ENCODE assay signal across 16 mouse cellular contexts in genomic region chr11:119384904-119385303, GRCm38 (mm10). TPM values are rescaled to one million over a fixed set of nuclear protein-coding genes. Genes with fewer than 3 reads are reported as not detected.
DNase-seq lines count a peak whose midpoint lies in the region; ATAC-seq and TF ChIP-seq lines count a peak whose summit lies in the region.
"Had no signal": no experiment of that assay in that cellular context is flagged by ENCODE, and none has a peak within 500 bp of the region (broad histone marks: within the 10 kb centered on the region; RNA-seq: fewer than 3 reads in every experiment).

No protein-coding gene starts in this region.

- H3ac ChIP-seq in myocyte (ENCODE audit: control insufficient read depth, insufficient read length), result no peak overlapping the region

- H3K9ac ChIP-seq in liver, postnatal 0 days (replicated peaks), result no peak overlapping the region
- no peak overlapping the region for H3K9ac ChIP-seq in liver, embryonic 11.5 days (ENCODE audit: low read depth, low read length)
- no peak overlapping the region for H3K9ac ChIP-seq in intestine, embryonic 16.5 days (ENCODE audit: low read depth, low read length)
- no peak overlapping the region for H3K9ac ChIP-seq in forebrain, embryonic 16.5 days (replicated peaks; ENCODE audit: low read depth, low read length)
- H3K9ac ChIP-seq: hindbrain, embryonic 12.5 days; liver, embryonic 13.5 days; midbrain, embryonic 12.5 days; neural tube, embryonic 15.5 days had no signal

- H3K4me3 ChIP-seq in liver, postnatal 0 days (ENCODE audit: low read depth, low read length), result no peak overlapping the region
- H3K4me3 ChIP-seq in liver, embryonic 11.5 days (ENCODE audit: low read depth, low read length), result no peak overlapping the region
- H3K4me3 ChIP-seq in myocyte, result no peak overlapping the region
- H3K4me3 ChIP-seq in intestine, embryonic 16.5 days (ENCODE audit: low read length), result no peak overlapping the region
- H3K4me3 ChIP-seq in forebrain, embryonic 16.5 days (replicated peaks; ENCODE audit: low read length), result no peak overlapping the region
- H3K4me3 ChIP-seq: hindbrain, embryonic 12.5 days; liver, embryonic 13.5 days; midbrain, embryonic 12.5 days; neural tube, embryonic 15.5 days had no signal

- no peak for TF ChIP-seq POLR2A in myocyte (IDR thresholded peaks at IDR 0.05; ENCODE audit: insufficient read length, low read depth)

- peaks cover 3% of the 10 kb centered on the region; the same call in 1 of the 2 replicates for H3K36me3 ChIP-seq in liver, postnatal 0 days (replicated peaks; ENCODE audit: insufficient read depth, low read length)
- peaks cover 2% of the 10 kb centered on the region; the same call in 1 of the 2 replicates for H3K36me3 ChIP-seq in liver, embryonic 11.5 days (ENCODE audit: control insufficient read depth, insufficient read depth, low read length)
- no peaks in the 10 kb centered on the region for H3K36me3 ChIP-seq in myocyte (ENCODE audit: control insufficient read depth, insufficient read depth)
- 0 out of 2 replicates have a peak, but pooled peaks cover 3% of the 10 kb centered on the region for H3K36me3 ChIP-seq in intestine, embryonic 16.5 days (ENCODE audit: control insufficient read depth, insufficient read depth, low read length)
- H3K36me3 ChIP-seq in forebrain, embryonic 16.5 days (ENCODE audit: control insufficient read depth, insufficient read depth), result no peaks in the 10 kb centered on the region
- H3K36me3 ChIP-seq: liver, embryonic 13.5 days; neural tube, embryonic 15.5 days had no signal

- peak; percentile 41 for DNase-seq in liver, postnatal 0 days
- no peak for DNase-seq in liver, embryonic 11.5 days (ENCODE audit: low spot score)
- peak; percentile 83 for DNase-seq in T-cell, adult 2 months (ENCODE audit: low spot score)
- DNase-seq in thymus, postnatal 4 days, result peak; percentile 71
- no peak for DNase-seq in cerebellum, postnatal 25 days
- DNase-seq: adrenal gland, postnatal 36 days; gastrocnemius, postnatal 25 days; kidney, postnatal 14 days; liver, embryonic 13.5 days; right cerebral cortex, postnatal 4 days had no signal

- no peaks in the 10 kb centered on the region for H3K79me2 ChIP-seq in myocyte (ENCODE audit: control insufficient read depth, insufficient read depth)

- no peak for TF ChIP-seq EP300 in liver, postnatal 0 days (IDR thresholded peaks at IDR 0.05; ENCODE audit: low read depth)

- no peak overlapping the region; the same call in 1 of the 2 replicates for H3K27ac ChIP-seq in liver, postnatal 0 days (ENCODE audit: low read depth)
- no peak overlapping the region for H3K27ac ChIP-seq in liver, embryonic 11.5 days (ENCODE audit: low read depth, low read length)
- H3K27ac ChIP-seq in intestine, embryonic 16.5 days (ENCODE audit: low read length), result no peak overlapping the region
- no peak overlapping the region for H3K27ac ChIP-seq in forebrain, embryonic 16.5 days (ENCODE audit: low read length)
- H3K27ac ChIP-seq: hindbrain, embryonic 12.5 days; liver, embryonic 13.5 days; midbrain, embryonic 12.5 days; neural tube, embryonic 15.5 days had no signal

- 32% methylated on average over 4 of the region's 4 CpGs for WGBS in liver, postnatal 0 days (ENCODE audit: insufficient replicate concordance)
- 43% methylated on average over 4 of the region's 4 CpGs for WGBS in liver, embryonic 11.5 days
- 81% methylated on average over 4 of the region's 4 CpGs for WGBS in intestine, embryonic 16.5 days
- 83% methylated on average over 4 of the region's 4 CpGs for WGBS in forebrain, embryonic 16.5 days

- H3K4me1 ChIP-seq in liver, postnatal 0 days (ENCODE audit: insufficient read depth), result peaks cover 24% of the 10 kb centered on the region
- H3K4me1 ChIP-seq in liver, embryonic 11.5 days (replicated peaks; ENCODE audit: control insufficient read depth, insufficient read depth, low read length), result peaks cover 5% of the 10 kb centered on the region; the same call in 1 of the 2 replicates
- H3K4me1 ChIP-seq in intestine, embryonic 16.5 days (ENCODE audit: control insufficient read depth, insufficient read depth, low read length), result peaks cover 5% of the 10 kb centered on the region
- H3K4me1 ChIP-seq in forebrain, embryonic 16.5 days (replicated peaks; ENCODE audit: control insufficient read depth, insufficient read depth, low read length), result peaks cover 3% of the 10 kb centered on the region

- no peaks in the 10 kb centered on the region for H3K9me3 ChIP-seq in liver, postnatal 0 days (ENCODE audit: low read length)
- H3K9me3 ChIP-seq in liver, embryonic 11.5 days (ENCODE audit: control insufficient read depth, low read length), result no peaks in the 10 kb centered on the region
- no peaks in the 10 kb centered on the region for H3K9me3 ChIP-seq in intestine, embryonic 16.5 days (ENCODE audit: control insufficient read depth, low read length)
- no peaks in the 10 kb centered on the region for H3K9me3 ChIP-seq in forebrain, embryonic 16.5 days (ENCODE audit: control insufficient read depth, low read length)
- H3K9me3 ChIP-seq: hindbrain, embryonic 12.5 days; liver, embryonic 13.5 days; midbrain, embryonic 12.5 days; neural tube, embryonic 15.5 days had no signal

- TF ChIP-seq CTCF in liver, postnatal 0 days (IDR thresholded peaks at IDR 0.05; ENCODE audit: low read depth), result no peak

- ATAC-seq in liver, postnatal 0 days, result no peak
- ATAC-seq in liver, embryonic 11.5 days (replicated peaks; ENCODE audit: low FRiP score), result no peak
- ATAC-seq in intestine, embryonic 16.5 days, result no peak
- no peak for ATAC-seq in forebrain, embryonic 16.5 days

- H3K27me3 ChIP-seq in liver, postnatal 0 days (ENCODE audit: insufficient read depth, low read length), result no peaks in the 10 kb centered on the region
- H3K27me3 ChIP-seq in liver, embryonic 11.5 days (replicated peaks; ENCODE audit: control insufficient read depth, insufficient read depth, low read length), result no peaks in the 10 kb centered on the region
- no peaks in the 10 kb centered on the region for H3K27me3 ChIP-seq in myocyte (ENCODE audit: control insufficient read depth, insufficient read depth, insufficient read length)
- H3K27me3 ChIP-seq in intestine, embryonic 16.5 days (replicated peaks; ENCODE audit: control insufficient read depth, insufficient read depth, low read length), result no peaks in the 10 kb centered on the region
- H3K27me3 ChIP-seq in forebrain, embryonic 16.5 days (replicated peaks; ENCODE audit: control insufficient read depth, insufficient read depth, low read length), result peaks cover 8% of the 10 kb centered on the region; the same call in 1 of the 2 replicates

- H3K4me2 ChIP-seq in liver, postnatal 0 days (ENCODE audit: low read depth, low read length), result no peak overlapping the region
- H3K4me2 ChIP-seq in liver, embryonic 11.5 days, result no peak overlapping the region
- peak overlapping the region; percentile 57 for H3K4me2 ChIP-seq in myocyte (ENCODE audit: low read depth)
- H3K4me2 ChIP-seq in intestine, embryonic 16.5 days (ENCODE audit: low read depth, low read length), result no peak overlapping the region
- no peak overlapping the region for H3K4me2 ChIP-seq in forebrain, embryonic 16.5 days (ENCODE audit: low read length)
- H3K4me2 ChIP-seq: hindbrain, embryonic 12.5 days; liver, embryonic 13.5 days; midbrain, embryonic 12.5 days; neural tube, embryonic 15.5 days had no signal

TF ChIP-seq in myocyte, 11 proteins besides CTCF, POLR2A, EP300 and RAD21:
- TF ChIP-seq CEBPB (IDR thresholded peaks at IDR 0.05; ENCODE audit: insufficient read depth, poor library complexity, severe bottlenecking) (peak; percentile 88), USF1 (IDR thresholded peaks at IDR 0.05; ENCODE audit: low read depth) (no peak)

RNA-seq across cellular contexts. Expression of gene Rnf213, which starts 8.0 kb away (rescaled TPM):
- polyA plus RNA-seq in liver, postnatal 0 days (2015; fragmentation: Nextera tagmentation; extraction: Ambion mirVana), result 6.6 and 7.4 TPM in 2 replicates
- polyA plus RNA-seq in liver, embryonic 11.5 days (2014; fragmentation: Nextera tagmentation; extraction: Ambion mirVana), result 7.6 and 8.0 TPM in 2 replicates
- polyA plus RNA-seq in myocyte (2012; fragmentation: generic; extraction: Trizol), result 16.7 TPM
- 7.0 and 7.5 TPM in 2 replicates for polyA plus RNA-seq in intestine, embryonic 16.5 days (2015; fragmentation: Nextera tagmentation; extraction: Ambion mirVana)
- 1.3 TPM in 2 replicates for polyA plus RNA-seq in forebrain, embryonic 16.5 days (2015; fragmentation: Nextera tagmentation; extraction: Ambion mirVana)

RNA-seq across cellular contexts. Expression of gene Slc26a11, which starts 29.5 kb away (rescaled TPM):
- 2.1 and 2.2 TPM in 2 replicates for polyA plus RNA-seq in liver, postnatal 0 days (2015; fragmentation: Nextera tagmentation; extraction: Ambion mirVana)
- 4.3 and 5.1 TPM in 2 replicates for polyA plus RNA-seq in liver, embryonic 11.5 days (2014; fragmentation: Nextera tagmentation; extraction: Ambion mirVana)
- 1.5 TPM for polyA plus RNA-seq in myocyte (2012; fragmentation: generic; extraction: Trizol)
- 9.0 and 10.5 TPM in 2 replicates for polyA plus RNA-seq in intestine, embryonic 16.5 days (2015; fragmentation: Nextera tagmentation; extraction: Ambion mirVana)
- polyA plus RNA-seq in forebrain, embryonic 16.5 days (2015; fragmentation: Nextera tagmentation; extraction: Ambion mirVana), result 3.3 and 3.7 TPM in 2 replicates

RNA-seq across cellular contexts. Expression of gene Sgsh, which starts 29.6 kb away (rescaled TPM):
- polyA plus RNA-seq in liver, postnatal 0 days (2015; fragmentation: Nextera tagmentation; extraction: Ambion mirVana), result 4.1 and 4.2 TPM in 2 replicates
- polyA plus RNA-seq in liver, embryonic 11.5 days (2014; fragmentation: Nextera tagmentation; extraction: Ambion mirVana), result 4.4 and 5.8 TPM in 2 replicates
- polyA plus RNA-seq in myocyte (2012; fragmentation: generic; extraction: Trizol), result 4.2 TPM
- 8.2 and 8.3 TPM in 2 replicates for polyA plus RNA-seq in intestine, embryonic 16.5 days (2015; fragmentation: Nextera tagmentation; extraction: Ambion mirVana)
- polyA plus RNA-seq in forebrain, embryonic 16.5 days (2015; fragmentation: Nextera tagmentation; extraction: Ambion mirVana), result 3.7 and 4.0 TPM in 2 replicates

Comparison
In these comparisons a context has a peak if more than half of its experiments do, and no peak if none do; other contexts are left out.
1. DNase-seq: peak in liver, postnatal 0 days (single experiment), T-cell, adult 2 months (single experiment) and thymus, postnatal 4 days (single experiment); none in liver, embryonic 11.5 days (single experiment) and cerebellum, postnatal 25 days (0 of 2).